Mouse (Mus musculus) cerebellum, adult 9-11 months (tissue): ENCODE measurements around the gene Tmem119.
A peak's percentile ranks its signal among the peaks of the same experiment; 100 is the strongest.
"Not testable (repeated sequence)": the region's sequence is repeated elsewhere in the genome, so short reads cannot be mapped to it uniquely, and the experiment has no call there.

Experiments used
- DNase-seq: peaks from one replicate; pipeline ENCODE4 v3.0.0; 2022

Tmem119 gene

DNA sequence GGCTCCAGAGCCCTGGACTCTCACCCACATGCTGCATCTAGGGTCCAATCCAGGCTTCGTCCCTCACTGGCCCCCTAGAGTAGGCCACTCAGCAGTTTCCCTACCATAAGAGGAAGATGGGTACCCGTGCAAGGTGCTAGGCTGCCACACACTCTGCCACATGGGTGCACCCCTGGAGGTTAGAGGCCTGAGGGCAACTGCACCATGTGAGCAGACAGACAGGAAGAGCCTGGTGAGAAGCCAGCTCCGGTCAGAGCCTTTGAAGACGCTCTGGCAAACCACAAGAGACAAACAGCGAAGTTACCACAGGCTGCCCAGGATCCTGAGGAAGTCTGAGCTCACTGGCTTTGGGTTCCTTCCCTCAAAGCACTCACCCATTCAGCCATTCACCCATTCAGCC, 13.3 kb downstream of the Tmem119 start:
- no peak for DNase-seq

GRCm38 (mm10) chr5:113784104-113784503, 16.2 kb downstream of the Tmem119 start:
- not testable (repeated sequence) for DNase-seq

DNA sequence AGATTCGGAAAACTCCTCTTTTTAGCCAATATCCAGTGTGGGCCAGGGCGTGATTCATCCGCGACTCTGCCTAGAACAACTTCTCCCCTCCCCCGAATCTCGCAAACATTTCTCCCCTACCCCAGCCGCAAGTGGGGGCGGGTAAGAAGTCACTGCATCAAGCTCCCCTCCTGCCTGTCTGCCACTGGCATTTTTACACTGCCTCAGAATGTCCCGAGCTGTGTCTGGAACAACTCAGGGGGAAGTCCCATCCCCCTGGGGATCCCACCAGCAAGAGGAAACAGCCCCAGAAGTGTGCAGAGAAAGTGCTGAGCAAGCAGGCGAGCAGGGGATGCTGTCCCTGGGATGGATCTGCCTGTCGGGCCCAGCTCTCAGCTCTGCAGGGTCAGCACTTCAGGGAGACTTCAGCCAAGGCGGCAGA, 16.7 kb downstream of the Tmem119 start:
- DNase-seq = no peak

- DNase-seq = no peak
Measured at GRCm38 (mm10) chr5:113782624-113783023, 17.7 kb downstream of the Tmem119 start.

- no peak for DNase-seq
Measured at GRCm38 (mm10) chr5:113781875-113782274, 18.4 kb downstream of the Tmem119 start.

DNA sequence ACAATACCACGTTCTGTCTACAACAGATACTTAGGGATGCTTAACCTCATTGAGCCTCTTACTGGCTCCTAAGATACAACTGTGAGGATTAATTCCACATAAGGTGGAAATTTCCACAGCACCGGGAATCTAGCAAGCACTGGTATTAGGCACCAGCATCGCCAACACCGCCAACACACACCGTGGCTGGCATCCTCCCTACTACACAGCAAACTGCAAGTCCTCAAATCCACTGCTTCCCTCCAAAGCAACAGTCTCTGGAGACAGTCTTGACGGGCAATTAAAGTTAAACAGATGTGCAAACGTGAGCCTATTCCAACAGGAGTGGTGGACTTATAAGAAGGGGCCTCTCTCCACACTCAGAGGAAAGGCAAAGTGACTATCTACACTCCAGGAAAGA, 19.1 kb downstream of the Tmem119 start:
- DNase-seq = no peak

DNA sequence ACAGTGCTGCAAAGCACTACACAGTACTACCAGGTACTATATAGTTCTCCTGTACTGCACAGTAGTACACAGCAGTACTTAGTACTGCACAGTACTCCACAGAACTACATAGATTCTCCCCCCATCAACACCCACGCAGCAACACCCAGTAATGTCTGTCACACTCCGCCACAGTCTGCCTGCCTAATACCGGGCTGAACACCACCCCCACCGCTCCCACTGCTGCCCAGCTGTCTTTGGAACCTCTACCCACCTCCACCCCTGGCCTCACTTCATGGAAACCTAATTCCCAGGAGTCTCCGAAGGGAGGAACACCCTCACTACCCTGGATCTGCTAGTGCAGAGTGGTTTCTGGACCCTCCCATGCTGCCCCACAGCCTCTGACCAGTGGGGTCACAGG, 19.6 kb downstream of the Tmem119 start:
- DNase-seq = no peak

- no peak for DNase-seq
Measured at GRCm38 (mm10) chr5:113780082-113780752, 20.1 kb downstream of the Tmem119 start.

DNA sequence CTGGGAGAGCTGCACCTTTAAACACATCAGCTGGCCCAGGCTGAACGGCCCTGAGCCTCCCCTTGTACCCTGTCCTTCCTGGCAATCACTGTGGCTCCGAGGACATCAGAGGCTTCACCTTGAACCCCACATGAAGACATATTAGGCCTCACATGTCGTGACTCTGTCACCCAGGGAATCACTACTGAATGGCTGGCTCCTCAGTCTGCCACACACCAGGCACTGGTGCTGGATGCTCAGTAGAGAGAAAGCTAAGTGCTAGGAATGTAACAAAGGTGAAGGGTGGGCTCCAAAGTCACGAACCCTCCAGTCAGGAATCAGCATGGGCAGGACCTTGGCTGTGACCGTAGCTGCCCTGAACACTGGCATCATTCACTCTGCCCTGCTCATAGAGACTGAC, 20.7 kb downstream of the Tmem119 start:
- DNase-seq = no peak

DNA sequence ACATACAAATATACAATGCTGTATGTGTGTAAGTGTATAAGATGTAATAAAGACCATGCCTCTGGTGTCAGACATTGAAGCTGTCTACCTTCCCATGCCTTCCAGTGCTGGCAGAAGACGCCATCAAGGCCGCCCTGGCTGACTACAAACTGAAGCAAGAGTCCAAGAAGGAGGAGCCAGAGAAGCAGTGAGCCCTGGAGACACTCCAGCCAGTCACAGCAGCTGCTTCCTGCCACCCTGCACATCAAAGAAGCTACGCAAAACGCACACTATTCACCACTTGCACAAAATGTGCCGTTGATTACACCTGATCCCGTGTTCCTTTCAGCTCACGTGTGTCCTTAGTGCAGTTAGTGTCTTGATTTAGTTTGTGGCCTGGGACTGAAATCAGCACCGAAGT, 22.6 kb downstream of the Tmem119 start:
- DNase-seq = not testable (repeated sequence)

- DNase-seq = no peak
Measured at GRCm38 (mm10) chr5:113776896-113777226, 23.5 kb downstream of the Tmem119 start.

- DNase-seq = no peak
Measured at GRCm38 (mm10) chr5:113776128-113776895, 24.0 kb downstream of the Tmem119 start.

DNA sequence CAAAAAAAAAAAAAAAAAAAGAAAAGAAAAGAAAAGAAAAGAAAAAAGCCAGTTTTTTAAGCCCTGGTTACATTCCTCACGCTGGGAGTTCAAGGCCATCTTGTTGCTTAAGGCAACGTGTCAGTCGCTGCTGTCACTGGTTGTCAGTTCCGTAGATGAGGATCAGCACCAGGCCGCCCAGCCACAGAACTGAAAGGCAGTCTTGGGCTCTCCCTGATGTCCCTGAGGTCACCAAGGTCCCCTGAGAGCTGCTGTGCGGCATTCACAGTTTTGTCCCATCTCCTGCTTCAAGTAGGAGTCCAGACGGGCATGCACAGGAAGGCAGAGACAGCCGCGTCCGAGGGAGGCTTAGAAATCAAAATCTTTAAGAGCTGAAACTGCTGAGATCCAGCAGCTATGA, 24.7 kb downstream of the Tmem119 start:
- no peak for DNase-seq

- DNase-seq = peak; percentile 73
Measured at GRCm38 (mm10) chr5:113773664-113774063, 26.7 kb downstream of the Tmem119 start.

GRCm38 (mm10) chr5:113772905-113773519, 27.3 kb downstream of the Tmem119 start:
- no peak for DNase-seq

GRCm38 (mm10) chr5:113772450-113772895, 27.8 kb downstream of the Tmem119 start, which contains the start of the genes Sart3 and Iscu:
Sart3 (minus strand) TSS chr5:113772510.
Iscu (plus strand) TSS chr5:113772748.
- peak; percentile 95 for DNase-seq

DNA sequence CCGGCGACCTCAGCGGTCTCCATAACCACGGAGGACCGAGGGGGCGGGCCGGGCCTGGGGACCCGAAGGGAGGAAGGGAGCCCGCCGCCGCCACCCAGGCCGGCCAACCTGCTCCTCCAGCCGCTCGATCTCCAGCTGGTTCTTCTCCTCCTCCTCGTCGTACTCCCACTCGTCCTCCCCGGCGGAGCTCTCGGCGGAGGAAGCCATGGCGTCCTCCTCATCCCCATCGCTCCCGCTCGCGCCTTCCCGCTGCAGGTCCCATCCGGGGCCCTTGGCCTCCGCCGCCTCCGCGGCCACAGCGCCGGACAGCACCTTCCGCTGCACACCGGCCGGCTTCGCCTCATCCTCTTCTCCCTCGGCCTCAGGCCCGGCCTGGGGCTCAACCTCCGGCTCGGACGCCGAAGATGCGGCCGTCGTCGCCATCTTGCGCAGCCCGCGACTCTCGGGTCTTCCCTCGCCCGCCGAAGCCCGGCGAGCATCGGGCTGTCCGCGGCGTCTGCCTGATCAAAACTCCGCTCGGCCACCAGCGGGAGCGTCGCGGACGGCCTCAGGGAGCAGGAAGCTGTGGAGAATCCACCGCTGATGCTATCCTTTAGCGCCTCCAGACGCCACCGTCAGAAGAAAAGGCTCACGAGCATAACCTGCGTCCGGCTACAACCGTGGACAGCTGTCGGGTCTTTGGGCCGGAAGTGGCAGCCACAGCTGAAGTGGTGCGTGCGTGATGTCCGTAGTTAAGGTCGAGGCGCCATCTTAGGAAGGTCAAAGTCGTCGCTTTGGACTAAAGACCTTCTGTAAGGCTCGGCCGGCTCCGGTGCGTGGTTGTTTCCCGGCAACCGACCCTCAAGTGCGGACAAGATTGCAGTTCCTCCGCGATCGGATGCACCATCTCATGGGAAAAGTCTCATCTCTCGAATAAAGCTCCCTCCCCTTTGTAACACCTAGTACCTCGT, 28.8 kb downstream of the Tmem119 start:
- DNase-seq = peak; percentile 91

DNA sequence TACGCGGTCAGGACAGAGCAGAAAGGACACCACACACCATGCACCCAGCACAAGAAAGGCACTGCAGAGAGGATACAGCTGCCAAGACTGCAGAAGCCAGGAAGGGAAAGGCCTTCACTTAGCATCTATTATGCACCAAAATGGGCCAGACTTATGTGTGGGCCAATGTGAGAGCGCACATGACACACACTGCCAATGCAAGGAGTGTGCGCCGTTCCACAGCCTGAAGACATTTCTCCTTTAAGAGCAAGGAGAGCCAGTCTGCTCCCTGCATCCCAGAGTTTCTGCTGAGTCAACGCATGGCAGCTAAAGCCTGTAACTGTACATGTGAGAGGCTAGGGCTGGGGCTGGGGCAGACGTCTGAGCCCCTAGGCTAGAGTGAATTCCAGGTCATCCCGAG, 31.5 kb downstream of the Tmem119 start:
- no peak for DNase-seq

GRCm38 (mm10) chr5:113765641-113766526, 34.4 kb downstream of the Tmem119 start:
- no peak for DNase-seq

- no peak for DNase-seq
Measured at GRCm38 (mm10) chr5:113764426-113764825, 35.9 kb downstream of the Tmem119 start.

GRCm38 (mm10) chr5:113761585-113761984, 38.7 kb downstream of the Tmem119 start:
- DNase-seq = no peak
